Mouse (Mus musculus) C2C12 (cell line): ENCODE measurements around the gene Enox1.

Experiments
- CEBPB ChIP-seq: IDR thresholded peaks from one replicate; pipeline ENCODE4 v1.6.1; 2011; ENCODE audit warnings: low read depth, mild to moderate bottlenecking, control low read depth, moderate library complexity
- CTCF ChIP-seq: IDR thresholded peaks from one replicate; pipeline ENCODE4 v1.5.1; 2011; ENCODE audit not compliant: control insufficient read depth, insufficient read depth, insufficient read length
- MYOG ChIP-seq: IDR thresholded peaks from one replicate; pipeline ENCODE4 v1.6.1; 2011; ENCODE audit not compliant: control insufficient read depth, insufficient read length; ENCODE audit errors: extremely low read depth

DNA sequence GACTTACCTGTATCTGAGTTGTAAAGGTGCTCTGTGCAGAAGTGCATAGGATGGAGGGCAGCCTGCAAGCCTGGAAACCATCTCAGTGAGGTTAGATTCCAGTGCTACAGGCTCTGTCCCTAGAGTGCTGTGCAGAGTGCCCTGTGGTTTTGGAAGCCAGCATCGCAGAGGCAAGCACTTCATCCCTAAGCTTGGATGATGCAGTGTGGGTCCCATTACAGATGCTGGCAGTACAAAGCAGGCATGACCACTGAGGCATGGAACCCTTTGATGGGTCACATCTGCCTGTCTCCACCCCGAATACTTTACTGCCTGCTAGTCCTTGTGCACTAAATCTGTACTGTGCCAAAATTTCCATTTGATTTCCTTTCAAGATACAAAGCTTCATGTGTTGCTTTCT lies 33.6 kb downstream of the Enox1 start:
- no peak for TF ChIP-seq CTCF
- no peak for TF ChIP-seq MYOG
- no peak for TF ChIP-seq CEBPB
